Mouse (Mus musculus) hindbrain, embryonic 14.5 days (tissue): Measurements from ENCODE around the gene Egr4. TPM values are rescaled to one million over a fixed set of nuclear protein-coding genes. Genes with fewer than 3 reads are reported as not detected.
A peak's percentile ranks its signal among the peaks of the same experiment; 100 is the strongest.

ENCODE experiments used
- ATAC-seq: fragments of 200-750 bp; cut with Nextera tagmentation; 2 replicates; pipeline ENCODE4 v1.8.0; 2017; ENCODE audit warnings: moderate number of reproducible peaks, mild to moderate bottlenecking, moderate TSS enrichment, moderate library complexity; ENCODE audit not compliant: low FRiP score
- DNase-seq: peaks from one replicate; pipeline ENCODE4 v3.0.0-alpha.2; 2015; ENCODE audit warnings: low spot score
- H3K27ac ChIP-seq: fragments of 300-500 bp; sonication (generic); 2 replicates; pipeline ENCODE4 v1.5.1; 2014; ENCODE audit warnings: mild to moderate bottlenecking, moderate library complexity
- H3K27me3 ChIP-seq: fragments of 300-500 bp; sonication (generic); 2 replicates; pipeline ENCODE4 v1.6.1; 2014; ENCODE audit warnings: mild to moderate bottlenecking, low read length, mixed read lengths; ENCODE audit not compliant: control insufficient read depth, insufficient read depth
- H3K36me3 ChIP-seq: fragments of 300-500 bp; sonication (generic); replicated peaks from 2 replicates; pipeline ENCODE4 v1.6.1; 2014; ENCODE audit not compliant: control insufficient read depth, insufficient read depth
- H3K4me1 ChIP-seq: fragments of 300-500 bp; sonication (generic); replicated peaks from 2 replicates; pipeline ENCODE4 v1.6.1; 2014; ENCODE audit warnings: antibody characterized with exemption, low read length, mixed read lengths; ENCODE audit not compliant: control insufficient read depth, insufficient read depth
- H3K4me2 ChIP-seq: fragments of 300-500 bp; sonication (generic); replicated peaks from 2 replicates; pipeline ENCODE4 v1.6.1; 2014; ENCODE audit warnings: mild to moderate bottlenecking, moderate library complexity
- H3K4me3 ChIP-seq: fragments of 300-500 bp; sonication (generic); replicated peaks from 2 replicates; pipeline ENCODE4 v1.5.1; 2014; ENCODE audit warnings: mild to moderate bottlenecking, low read length
- H3K9ac ChIP-seq: fragments of 300-500 bp; sonication (generic); 2 replicates; pipeline ENCODE4 v1.6.1; 2014
- H3K9me3 ChIP-seq: fragments of 300-500 bp; sonication (generic); 2 replicates; pipeline ENCODE4 v1.6.1; 2016; ENCODE audit warnings: low read length; ENCODE audit not compliant: control insufficient read depth
- WGBS: fragments of 180-500 bp; shearing (Covaris S2); extraction: QIAGEN DNeasy Blood & Tissue Kit; methylation state at CpG from one replicate; pipeline ENCODE4 v1.1.7; 2014; 5-methylcytosine and 5-hydroxymethylcytosine counted together
- polyA plus RNA-seq: library from polyadenylated mRNA; unstranded; fragments of >200 nt; fragmentation: Nextera tagmentation; extraction: Ambion mirVana; gene quantifications from 2 replicates; pipeline ENCODE4 v1.2.1, GENCODE M21; 2014

Egr4 gene
- polyA plus RNA-seq, 1 experiment from 2014 or later: 0.08 TPM

- Histone ChIP-seq H3K27me3 (peaks cover 64% of the 10 kb centered on the region), H3K4me3 (peak overlapping the region; percentile 43), H3K4me1 (peaks cover 10% of the 10 kb centered on the region), H3K27ac (no peak overlapping the region), H3K4me2 (peak overlapping the region; percentile 85), H3K9me3 (no peaks in the 10 kb centered on the region), H3K9ac (peak overlapping the region; percentile 35), H3K36me3 (no peaks in the 10 kb centered on the region)
- WGBS: 1% methylated on average over 79 of the region's 90 CpGs
- DNase-seq: no peak
- peak; percentile 35 for ATAC-seq
These were observed 535 bp downstream of the Egr4 start for GRCm38 (mm10) chr6:85512577-85513530.

- ATAC-seq: no peak
- Histone ChIP-seq H3K4me2 (peak overlapping the region; percentile 85), H3K4me3 (peak overlapping the region; percentile 43), H3K36me3 (no peaks in the 10 kb centered on the region), H3K27me3 (peaks cover 64% of the 10 kb centered on the region), H3K9ac (peak overlapping the region; percentile 10; the same call in 1 of the 2 replicates), H3K9me3 (no peaks in the 10 kb centered on the region), H3K27ac (no peak overlapping the region), H3K4me1 (peaks cover 10% of the 10 kb centered on the region)
- DNase-seq: no peak
- WGBS: under 1% methylated on average over 34 of the region's 36 CpGs
These were observed 1.3 kb downstream of the Egr4 start for GRCm38 (mm10) chr6:85512056-85512440.

GRCm38 (mm10) chr6:85511286-85512055, 1.9 kb downstream of the Egr4 start:
- no peaks in the 10 kb centered on the region for H3K36me3 ChIP-seq
- DNase-seq (no peak), ATAC-seq (peak; percentile 21; the same call in 1 of the 2 replicates)
- H3K27ac ChIP-seq: no peak overlapping the region
- peak overlapping the region; percentile 43 for H3K4me3 ChIP-seq
- no peaks in the 10 kb centered on the region for H3K9me3 ChIP-seq
- WGBS: under 1% methylated on average over 87 of the region's 88 CpGs
- peaks cover 64% of the 10 kb centered on the region for H3K27me3 ChIP-seq
- H3K4me2 ChIP-seq: peak overlapping the region; percentile 85
- H3K4me1 ChIP-seq: peaks cover 10% of the 10 kb centered on the region
- H3K9ac ChIP-seq: peak overlapping the region; percentile 10; the same call in 1 of the 2 replicates

- Histone ChIP-seq H3K27ac (no peak overlapping the region), H3K27me3 (peaks cover 56% of the 10 kb centered on the region), H3K4me1 (peaks cover 10% of the 10 kb centered on the region), H3K4me3 (no peak overlapping the region), H3K9me3 (no peaks in the 10 kb centered on the region), H3K36me3 (no peaks in the 10 kb centered on the region), H3K4me2 (no peak overlapping the region), H3K9ac (no peak overlapping the region)
- no peak for ATAC-seq
- peak; percentile 82 for DNase-seq
- WGBS: 2% methylated on average over 6 of the region's 6 CpGs
These were observed 2.9 kb downstream of the Egr4 start for GRCm38 (mm10) chr6:85510476-85510875.

- H3K27me3 ChIP-seq: peaks cover 37% of the 10 kb centered on the region
- H3K9ac ChIP-seq: no peak overlapping the region
- peaks cover 10% of the 10 kb centered on the region for H3K4me1 ChIP-seq
- H3K4me3 ChIP-seq: no peak overlapping the region
- no peak overlapping the region for H3K27ac ChIP-seq
- no peaks in the 10 kb centered on the region for H3K36me3 ChIP-seq
- H3K4me2 ChIP-seq: no peak overlapping the region
- DNase-seq (no peak), ATAC-seq (no peak)
- no peaks in the 10 kb centered on the region for H3K9me3 ChIP-seq
- 54% methylated on average over 5 of the region's 5 CpGs for WGBS
These were observed 4.8 kb downstream of the Egr4 start for GRCm38 (mm10) chr6:85508602-85509001.

GRCm38 (mm10) chr6:85504908-85505307, 8.5 kb downstream of the Egr4 start:
- Histone ChIP-seq H3K4me2 (no peak overlapping the region), H3K27ac (no peak overlapping the region), H3K9ac (no peak overlapping the region), H3K4me1 (peaks cover 4% of the 10 kb centered on the region; the same call in 1 of the 2 replicates), H3K36me3 (no peaks in the 10 kb centered on the region), H3K27me3 (peaks cover under 1% of the 10 kb centered on the region), H3K4me3 (no peak overlapping the region), H3K9me3 (no peaks in the 10 kb centered on the region)
- ATAC-seq (no peak), DNase-seq (no peak)
- 41% methylated on average over 2 of the region's 2 CpGs for WGBS

- DNase-seq (peak; percentile 74), ATAC-seq (peak; percentile 92)
These were observed 10.5 kb downstream of the Egr4 start, which contains the start of gene Fbxo41 for GRCm38 (mm10) chr6:85502911-85503250. Fbxo41 (minus strand) TSS chr6:85502994.

GRCm38 (mm10) chr6:85502103-85502910, 11.1 kb downstream of the Egr4 start:
- 2% methylated on average over 35 of the region's 37 CpGs for WGBS
- H3K36me3 ChIP-seq: no peaks in the 10 kb centered on the region
- H3K4me2 ChIP-seq: peak overlapping the region; percentile 63
- H3K27me3 ChIP-seq: no peaks in the 10 kb centered on the region; the same call in 1 of the 2 replicates
- peak overlapping the region; percentile 87 for H3K9ac ChIP-seq
- H3K27ac ChIP-seq: peak overlapping the region; percentile 74
- peaks cover 4% of the 10 kb centered on the region; the same call in 1 of the 2 replicates for H3K4me1 ChIP-seq
- H3K9me3 ChIP-seq: no peaks in the 10 kb centered on the region
- H3K4me3 ChIP-seq: peak overlapping the region; percentile 82
- DNase-seq (no peak), ATAC-seq (peak; percentile 80)

More at GRCm38 (mm10) chr6:85502911-85503250, 10.5 kb downstream of the Egr4 start, which contains the start of gene Fbxo41:
- peak within 1 kb of the TSS; percentile 74 for H3K27ac ChIP-seq
- peaks cover 4% of the 10 kb centered on the region; the same call in 1 of the 2 replicates for H3K4me1 ChIP-seq
- peak within 1 kb of the TSS; percentile 82 for H3K4me3 ChIP-seq
- no peaks in the 10 kb centered on the region for H3K36me3 ChIP-seq
- no peaks in the 10 kb centered on the region for H3K9me3 ChIP-seq
- no peaks in the 10 kb centered on the region; the same call in 1 of the 2 replicates for H3K27me3 ChIP-seq
- H3K9ac ChIP-seq: peak within 1 kb of the TSS; percentile 87
- 1% methylated on average over 13 of the region's 22 CpGs for WGBS
- peak within 1 kb of the TSS; percentile 63 for H3K4me2 ChIP-seq
